Mouse (Mus musculus): ENCODE data around the gene Syne1. TPM values are rescaled to one million over a fixed set of nuclear protein-coding genes. Genes with fewer than 3 reads are reported as not detected.

Gene Syne1
- polyA plus RNA-seq, 1 experiment from 2014 or later: 27.1 TPM

DNA sequence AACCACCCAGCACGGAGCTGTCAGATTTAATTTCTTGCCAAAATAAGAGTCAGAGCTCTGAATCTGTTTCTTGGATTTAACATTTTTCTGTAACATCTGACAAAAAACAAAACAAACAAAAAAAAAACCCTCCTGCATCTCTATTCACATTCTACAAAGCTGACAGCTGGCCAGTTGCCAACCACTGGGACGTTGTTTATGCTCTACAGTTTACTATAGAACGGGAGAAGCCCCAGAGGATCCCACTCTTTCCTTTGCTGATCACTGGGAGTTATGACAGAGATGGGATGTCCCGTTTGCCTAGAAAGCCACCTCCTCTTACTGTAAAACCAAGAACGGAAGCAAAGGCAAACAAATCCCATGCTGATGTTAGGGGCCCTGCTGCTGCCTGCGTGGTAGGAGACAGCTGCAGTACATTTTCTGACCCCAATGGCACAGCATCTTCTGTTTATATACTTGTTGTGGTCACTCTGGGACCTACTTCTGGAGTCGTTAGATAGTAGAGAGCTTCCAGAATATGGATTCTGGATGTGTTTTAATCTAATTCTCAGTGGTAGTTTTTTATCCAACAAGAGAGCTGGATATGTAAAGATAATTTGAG lies 255.9 kb downstream of the Syne1 start:
- no peaks in the 10 kb centered on the region for H3K27me3 ChIP-seq (ENCODE audit: control insufficient read depth, insufficient read depth, low read length)
- no peak overlapping the region for H3K4me3 ChIP-seq (ENCODE audit: control insufficient read depth in 1 of 2, insufficient read depth in 1 of 2, low read depth in 1 of 2, low read length in 2 of 2)
- H3K36me3 ChIP-seq (ENCODE audit: control insufficient read depth, insufficient read depth, low read length): no peaks in the 10 kb centered on the region
- H3K27ac ChIP-seq (replicated peaks in 1 of 2; ENCODE audit: control insufficient read depth in 1 of 2, insufficient read depth in 1 of 2, low read depth in 2 of 2, low read length in 2 of 2): no peak overlapping the region
- no peak for ATAC-seq (ENCODE audit: insufficient number of reproducible peaks, insufficient read depth, low FRiP score, low read depth)
- H3K9me3 ChIP-seq (ENCODE audit: control insufficient read depth, low read length): no peaks in the 10 kb centered on the region
- 35% methylated on average over 7 of the region's 7 CpGs for WGBS
- H3K4me1 ChIP-seq (ENCODE audit: control insufficient read depth in 2 of 2, insufficient read depth in 2 of 2, low read length in 2 of 2): peaks cover 0 to 5% of the 10 kb centered on the region in 2 experiments; a peak in 2 of 4 replicates
- 0 out of 2 replicates have a peak overlapping the region, but pooled peaks have one; percentile 3 for H3K4me2 ChIP-seq (ENCODE audit: low read length)
- H3K9ac ChIP-seq (ENCODE audit: low read length): no peak overlapping the region

DNA sequence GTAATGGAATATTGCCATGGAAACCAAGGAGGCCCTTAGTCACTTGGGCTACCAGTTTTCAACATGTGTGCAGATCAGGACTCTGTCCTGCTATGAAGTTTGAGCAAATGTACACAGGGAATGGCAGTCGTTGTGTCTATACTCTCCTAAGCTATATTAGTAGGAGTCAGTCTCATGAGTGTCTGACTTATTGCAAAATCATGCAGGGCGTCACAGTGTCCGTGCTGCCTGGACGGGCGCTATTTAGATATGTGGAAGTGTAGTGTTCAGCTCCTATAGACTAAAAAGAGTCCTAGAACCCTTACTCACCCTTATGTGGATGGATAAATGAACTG lies 261.7 kb downstream of the Syne1 start:
- Histone ChIP-seq H3K27me3 (ENCODE audit: control insufficient read depth, insufficient read depth, low read length) (no peaks in the 10 kb centered on the region), H3K9me3 (ENCODE audit: control insufficient read depth, low read length) (no peaks in the 10 kb centered on the region), H3K4me1 (ENCODE audit: control insufficient read depth in 2 of 2, insufficient read depth in 2 of 2, low read length in 2 of 2) (peaks cover 0 to 3% of the 10 kb centered on the region in 2 experiments; a peak in 1 of 4 replicates), H3K27ac (replicated peaks in 1 of 2; ENCODE audit: control insufficient read depth in 1 of 2, insufficient read depth in 1 of 2, low read depth in 2 of 2, low read length in 2 of 2) (peak overlapping the region; percentile 92 to 97), H3K4me3 (ENCODE audit: control insufficient read depth in 1 of 2, insufficient read depth in 1 of 2, low read depth in 1 of 2, low read length in 2 of 2) (peak overlapping the region; percentile 46 to 48), H3K9ac (ENCODE audit: low read length) (peak overlapping the region; percentile 79), H3K4me2 (ENCODE audit: low read length) (peak overlapping the region; percentile 70), H3K36me3 (ENCODE audit: control insufficient read depth, insufficient read depth, low read length) (no peaks in the 10 kb centered on the region)
- WGBS: 42% methylated on average over 5 of the region's 5 CpGs
- ATAC-seq (ENCODE audit: insufficient number of reproducible peaks, insufficient read depth, low FRiP score, low read depth): peak; percentile 45; the same call in 1 of the 2 replicates

DNA sequence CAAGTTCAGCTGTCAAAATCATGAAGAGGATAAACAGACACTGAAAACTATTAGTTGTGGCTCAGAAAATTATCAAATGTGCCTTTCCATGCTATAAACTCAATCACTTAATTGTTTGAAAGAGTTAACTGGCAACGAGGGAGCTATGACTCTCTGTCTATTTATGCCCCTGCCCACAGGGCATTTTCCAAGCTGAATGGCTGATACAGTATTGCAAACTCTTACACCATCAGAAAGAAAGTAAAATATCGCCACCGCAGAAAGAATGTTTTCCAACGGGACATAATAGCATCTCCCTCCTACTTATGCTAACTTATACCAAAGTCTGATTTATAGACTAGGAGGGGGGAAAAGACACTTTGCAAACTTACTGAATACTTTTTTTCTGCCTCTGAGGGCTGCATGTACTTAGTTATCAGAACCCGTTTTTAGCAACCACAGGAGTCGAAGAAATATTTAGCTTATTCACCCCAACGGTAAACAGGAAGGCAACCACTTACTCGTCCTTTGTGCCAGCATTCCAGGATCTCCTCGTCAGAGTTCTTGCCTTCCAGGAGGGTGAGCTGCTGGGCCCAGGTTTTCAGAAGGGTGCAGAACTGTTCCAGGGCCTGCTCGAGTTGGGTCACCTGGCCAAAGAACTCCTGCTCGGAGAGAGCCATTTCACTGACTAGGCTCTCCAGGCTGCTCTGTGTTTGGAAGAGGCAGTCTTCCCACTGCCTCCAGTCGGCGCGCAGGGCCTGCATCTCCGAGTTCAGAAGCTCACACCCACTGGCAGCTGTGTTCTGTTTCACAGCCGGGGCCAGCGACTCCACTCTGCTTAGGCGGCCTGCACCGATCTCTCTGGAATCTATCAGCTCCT lies 262.3 kb downstream of the Syne1 start:
- H3K4me1 ChIP-seq (ENCODE audit: control insufficient read depth in 2 of 2, insufficient read depth in 2 of 2, low read length in 2 of 2): peaks cover 0 to 3% of the 10 kb centered on the region in 2 experiments; a peak in 1 of 4 replicates
- ATAC-seq (ENCODE audit: insufficient number of reproducible peaks, insufficient read depth, low FRiP score, low read depth): peak; percentile 81
- WGBS: 11% methylated on average over 19 of the region's 19 CpGs
- H3K27me3 ChIP-seq (ENCODE audit: control insufficient read depth, insufficient read depth, low read length): no peaks in the 10 kb centered on the region
- peak overlapping the region; percentile 70 for H3K4me2 ChIP-seq (ENCODE audit: low read length)
- H3K36me3 ChIP-seq (ENCODE audit: control insufficient read depth, insufficient read depth, low read length): no peaks in the 10 kb centered on the region
- no peaks in the 10 kb centered on the region for H3K9me3 ChIP-seq (ENCODE audit: control insufficient read depth, low read length)
- H3K27ac ChIP-seq (replicated peaks in 1 of 2; ENCODE audit: control insufficient read depth in 1 of 2, insufficient read depth in 1 of 2, low read depth in 2 of 2, low read length in 2 of 2): peak overlapping the region; percentile 92 to 97
- H3K9ac ChIP-seq (ENCODE audit: low read length): peak overlapping the region; percentile 79
- peak overlapping the region; percentile 46 to 48 for H3K4me3 ChIP-seq (ENCODE audit: control insufficient read depth in 1 of 2, insufficient read depth in 1 of 2, low read depth in 1 of 2, low read length in 2 of 2)

DNA sequence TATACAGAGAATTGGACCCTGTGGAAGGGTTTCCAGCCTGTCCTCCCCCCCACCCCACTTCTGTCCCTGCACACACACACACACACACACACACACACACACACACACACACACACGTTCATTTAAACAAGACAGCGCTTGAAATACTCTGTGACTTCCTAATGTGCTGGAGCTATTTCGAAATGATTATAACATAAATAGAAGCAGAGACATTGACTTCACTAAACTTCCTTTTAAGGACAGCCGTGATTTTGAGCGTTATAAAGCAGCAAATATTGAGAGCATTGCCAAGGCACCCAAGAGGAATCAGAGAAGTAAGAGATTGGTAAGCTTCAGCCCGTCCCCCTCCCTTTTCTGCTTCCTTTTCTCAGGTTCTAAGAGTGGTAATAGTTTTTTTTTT lies 263.0 kb downstream of the Syne1 start:
- Histone ChIP-seq H3K4me3 (ENCODE audit: control insufficient read depth in 1 of 2, insufficient read depth in 1 of 2, low read depth in 1 of 2, low read length in 2 of 2) (peak overlapping the region; percentile 39 to 48), H3K4me2 (ENCODE audit: low read length) (peak overlapping the region; percentile 70), H3K9ac (ENCODE audit: low read length) (peak overlapping the region; percentile 79), H3K4me1 (ENCODE audit: control insufficient read depth in 2 of 2, insufficient read depth in 2 of 2, low read length in 2 of 2) (peaks cover 0 to 3% of the 10 kb centered on the region in 2 experiments; a peak in 1 of 4 replicates), H3K27ac (replicated peaks in 1 of 2; ENCODE audit: control insufficient read depth in 1 of 2, insufficient read depth in 1 of 2, low read depth in 2 of 2, low read length in 2 of 2) (peak overlapping the region; percentile 83 to 97), H3K27me3 (ENCODE audit: control insufficient read depth, insufficient read depth, low read length) (no peaks in the 10 kb centered on the region), H3K9me3 (ENCODE audit: control insufficient read depth, low read length) (no peaks in the 10 kb centered on the region), H3K36me3 (ENCODE audit: control insufficient read depth, insufficient read depth, low read length) (no peaks in the 10 kb centered on the region)
- 18% methylated on average over 6 of the region's 6 CpGs for WGBS
- no peak for ATAC-seq (ENCODE audit: insufficient number of reproducible peaks, insufficient read depth, low FRiP score, low read depth)

DNA sequence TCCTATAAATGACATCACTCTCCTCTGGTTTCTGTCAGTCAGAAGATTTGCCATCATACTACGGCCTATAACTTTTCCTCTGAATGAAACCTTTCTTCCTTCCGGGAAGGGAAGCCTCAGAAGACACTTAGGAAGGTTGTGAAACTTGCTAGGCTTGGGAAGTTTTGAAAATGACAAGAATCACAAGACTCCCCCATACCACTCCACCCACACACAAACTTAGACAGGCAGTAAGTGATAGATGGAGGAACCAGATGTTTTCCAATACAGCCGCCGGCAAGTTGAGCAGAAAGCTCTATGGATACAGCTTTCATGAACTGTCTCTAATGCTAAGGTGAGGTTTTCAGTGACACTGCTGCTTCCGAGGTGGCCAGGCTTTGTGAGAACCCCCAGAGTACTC lies 275.5 kb downstream of the Syne1 start:
- H3K27me3 ChIP-seq (ENCODE audit: control insufficient read depth, insufficient read depth, low read length): no peaks in the 10 kb centered on the region
- H3K4me3 ChIP-seq (ENCODE audit: control insufficient read depth in 1 of 2, insufficient read depth in 1 of 2, low read depth in 1 of 2, low read length in 2 of 2): no peak overlapping the region
- no peaks in the 10 kb centered on the region for H3K9me3 ChIP-seq (ENCODE audit: control insufficient read depth, low read length)
- no peak for ATAC-seq (ENCODE audit: insufficient number of reproducible peaks, insufficient read depth, low FRiP score, low read depth)
- no peak overlapping the region for H3K9ac ChIP-seq (ENCODE audit: low read length)
- H3K4me1 ChIP-seq (ENCODE audit: control insufficient read depth in 2 of 2, insufficient read depth in 2 of 2, low read length in 2 of 2): no peaks in the 10 kb centered on the region
- no peak overlapping the region for H3K27ac ChIP-seq (replicated peaks in 1 of 2; ENCODE audit: control insufficient read depth in 1 of 2, insufficient read depth in 1 of 2, low read depth in 2 of 2, low read length in 2 of 2)
- no peak overlapping the region for H3K4me2 ChIP-seq (ENCODE audit: low read length)
- 66% methylated on average over 5 of the region's 5 CpGs for WGBS
- H3K36me3 ChIP-seq (ENCODE audit: control insufficient read depth, insufficient read depth, low read length): peaks cover 7% of the 10 kb centered on the region; the same call in 1 of the 2 replicates

DNA sequence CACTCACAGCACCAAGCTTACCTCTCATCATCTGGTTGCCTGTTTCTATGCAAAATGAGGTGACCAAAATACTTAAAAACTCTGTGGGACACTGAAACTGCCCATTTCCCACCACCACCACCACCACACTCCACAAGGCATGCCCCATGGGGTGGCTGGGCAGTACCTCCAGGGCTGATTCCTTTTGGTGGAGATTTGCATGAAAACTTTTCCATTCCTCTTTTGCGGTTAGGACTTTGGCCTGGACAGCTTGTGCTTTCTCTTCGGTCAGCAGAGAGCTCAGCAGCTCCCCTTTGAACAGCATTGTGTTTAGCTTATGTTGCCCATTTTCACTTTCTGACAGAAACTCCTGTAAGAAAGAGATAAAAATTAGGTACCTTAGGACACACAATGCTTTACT lies 280.6 kb downstream of the Syne1 start:
- Histone ChIP-seq H3K9ac (ENCODE audit: low read length) (no peak overlapping the region), H3K36me3 (ENCODE audit: control insufficient read depth, insufficient read depth, low read length) (peaks cover 41% of the 10 kb centered on the region), H3K4me1 (ENCODE audit: control insufficient read depth in 2 of 2, insufficient read depth in 2 of 2, low read length in 2 of 2) (no peaks in the 10 kb centered on the region), H3K9me3 (ENCODE audit: control insufficient read depth, low read length) (no peaks in the 10 kb centered on the region), H3K4me2 (ENCODE audit: low read length) (no peak overlapping the region), H3K27me3 (ENCODE audit: control insufficient read depth, insufficient read depth, low read length) (no peaks in the 10 kb centered on the region), H3K27ac (replicated peaks in 1 of 2; ENCODE audit: control insufficient read depth in 1 of 2, insufficient read depth in 1 of 2, low read depth in 2 of 2, low read length in 2 of 2) (no peak overlapping the region), H3K4me3 (ENCODE audit: control insufficient read depth in 1 of 2, insufficient read depth in 1 of 2, low read depth in 1 of 2, low read length in 2 of 2) (no peak overlapping the region)
- no peak for ATAC-seq (ENCODE audit: insufficient number of reproducible peaks, insufficient read depth, low FRiP score, low read depth)
- WGBS: 84% methylated on average over 2 of the region's 2 CpGs

DNA sequence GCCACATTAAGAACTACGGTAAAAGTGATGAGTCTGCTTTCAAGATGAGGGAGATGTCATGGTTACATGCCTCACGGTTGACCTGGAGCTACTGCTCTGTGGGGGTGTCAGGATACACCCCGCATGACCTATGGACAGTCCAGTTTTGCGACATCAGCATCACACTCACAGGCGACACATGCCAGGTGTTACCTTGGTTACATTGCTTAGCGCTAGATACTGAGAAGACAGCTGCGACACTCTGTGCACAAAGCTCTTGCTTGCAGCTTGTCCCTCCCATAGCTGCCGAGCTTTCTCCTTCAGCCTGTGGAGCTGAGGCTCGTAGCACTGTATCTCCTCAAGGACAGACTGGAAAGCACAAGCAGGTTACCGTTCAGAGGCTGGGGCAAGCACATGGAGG lies 286.9 kb downstream of the Syne1 start:
- Histone ChIP-seq H3K4me2 (ENCODE audit: low read length) (no peak overlapping the region), H3K27ac (replicated peaks in 1 of 2; ENCODE audit: control insufficient read depth in 1 of 2, insufficient read depth in 1 of 2, low read depth in 2 of 2, low read length in 2 of 2) (no peak overlapping the region), H3K9ac (ENCODE audit: low read length) (no peak overlapping the region), H3K4me3 (ENCODE audit: control insufficient read depth in 1 of 2, insufficient read depth in 1 of 2, low read depth in 1 of 2, low read length in 2 of 2) (no peak overlapping the region), H3K36me3 (ENCODE audit: control insufficient read depth, insufficient read depth, low read length) (peaks cover 63% of the 10 kb centered on the region), H3K9me3 (ENCODE audit: control insufficient read depth, low read length) (0 out of 2 replicates have a peak, but pooled peaks cover 2% of the 10 kb centered on the region), H3K27me3 (ENCODE audit: control insufficient read depth, insufficient read depth, low read length) (no peaks in the 10 kb centered on the region), H3K4me1 (ENCODE audit: control insufficient read depth in 2 of 2, insufficient read depth in 2 of 2, low read length in 2 of 2) (no peaks in the 10 kb centered on the region)
- WGBS: 73% methylated on average over 10 of the region's 10 CpGs
- no peak for ATAC-seq (ENCODE audit: insufficient number of reproducible peaks, insufficient read depth, low FRiP score, low read depth)

Data from heart, embryonic 14.5 days (tissue).